16 mouse cellular contexts compared by ENCODE assay signal in the genomic region with DNA sequence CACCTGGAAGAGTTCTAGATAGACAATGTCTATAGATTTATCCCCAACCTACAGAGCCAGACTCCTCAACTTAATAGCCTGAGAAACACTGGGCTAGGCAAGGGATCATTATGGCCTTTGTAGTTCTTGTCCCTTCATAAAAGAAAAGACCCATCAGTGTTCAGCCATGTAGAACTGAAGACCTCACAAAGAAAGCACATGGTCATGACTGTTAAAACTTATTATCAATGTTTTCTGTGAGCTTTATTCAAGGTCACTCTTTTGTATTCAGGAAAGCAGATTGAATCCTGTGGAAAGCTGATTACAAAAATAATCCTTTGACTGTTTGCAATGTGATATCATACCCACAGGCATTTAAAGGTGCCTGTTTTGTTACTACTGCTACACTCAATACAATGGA.
A peak's percentile ranks its signal among the peaks of the same experiment; 100 is the strongest.
DNase-seq lines count a peak whose midpoint lies in the region; TF ChIP-seq lines count a peak whose summit lies in the region.
"Had no signal": no experiment of that assay in that cellular context is flagged by ENCODE, and none has a peak within 500 bp of the region (broad histone marks: within the 10 kb centered on the region; RNA-seq: fewer than 3 reads in every experiment).

No protein-coding gene starts in this region.

- H3K36me3 ChIP-seq in kidney, adult 2 months (ENCODE audit: control insufficient read depth, insufficient read depth, low read length) = no peaks in the 10 kb centered on the region
- H3K36me3 ChIP-seq: G1E had no signal

- no peaks in the 10 kb centered on the region for H3K27me3 ChIP-seq in kidney, adult 2 months (replicated peaks; ENCODE audit: control insufficient read depth, insufficient read depth, low read length)
- H3K27me3 ChIP-seq: CH12.LX had no signal

- no peak overlapping the region for H3K4me3 ChIP-seq in kidney, adult 2 months (ENCODE audit: insufficient read depth, low read depth, low read length)

- H3K4me1 ChIP-seq in kidney, adult 2 months (ENCODE audit: control insufficient read depth, insufficient read depth, low read length) = no peaks in the 10 kb centered on the region

- H3K27ac ChIP-seq in kidney, adult 2 months (ENCODE audit: insufficient read depth, low read depth, low read length) = no peak overlapping the region

- peak; percentile 61 for DNase-seq in retina, embryonic 14.5 days (ENCODE audit: low spot score)
- DNase-seq in retina, postnatal 1 day = peak; percentile 79
- no peak for DNase-seq in kidney, adult 2 months
- DNase-seq in kidney, postnatal 4 days = no peak
- DNase-seq: adrenal gland, adult 2 months; adrenal gland, adult 8-10 months; adrenal gland, postnatal 10 days; adrenal gland, postnatal 14 days; adrenal gland, postnatal 25 days; adrenal gland, postnatal 36 days; B cell, adult 2 months; cerebellum, adult 11 months; cerebellum, adult 11-12 months; cerebellum, adult 18-20 months had no signal

- TF ChIP-seq CTCF in kidney, adult 2 months (conservative IDR thresholded peaks at IDR 0.05; ENCODE audit: insufficient read depth, insufficient read length, low read depth, low read length) = no peak

- no peak for TF ChIP-seq POLR2A in kidney, adult 2 months (IDR thresholded peaks at IDR 0.05; ENCODE audit: low read depth, low read length)

Comparison
In these comparisons a context has a peak if more than half of its experiments do, and no peak if none do; other contexts are left out.
1. DNase-seq: peak in retina, embryonic 14.5 days (single experiment) and retina, postnatal 1 day (single experiment); none in kidney, adult 2 months (single experiment) and kidney, postnatal 4 days (0 of 2).